Mouse (Mus musculus): ENCODE results near the gene Maneal.

The Maneal gene

DNA sequence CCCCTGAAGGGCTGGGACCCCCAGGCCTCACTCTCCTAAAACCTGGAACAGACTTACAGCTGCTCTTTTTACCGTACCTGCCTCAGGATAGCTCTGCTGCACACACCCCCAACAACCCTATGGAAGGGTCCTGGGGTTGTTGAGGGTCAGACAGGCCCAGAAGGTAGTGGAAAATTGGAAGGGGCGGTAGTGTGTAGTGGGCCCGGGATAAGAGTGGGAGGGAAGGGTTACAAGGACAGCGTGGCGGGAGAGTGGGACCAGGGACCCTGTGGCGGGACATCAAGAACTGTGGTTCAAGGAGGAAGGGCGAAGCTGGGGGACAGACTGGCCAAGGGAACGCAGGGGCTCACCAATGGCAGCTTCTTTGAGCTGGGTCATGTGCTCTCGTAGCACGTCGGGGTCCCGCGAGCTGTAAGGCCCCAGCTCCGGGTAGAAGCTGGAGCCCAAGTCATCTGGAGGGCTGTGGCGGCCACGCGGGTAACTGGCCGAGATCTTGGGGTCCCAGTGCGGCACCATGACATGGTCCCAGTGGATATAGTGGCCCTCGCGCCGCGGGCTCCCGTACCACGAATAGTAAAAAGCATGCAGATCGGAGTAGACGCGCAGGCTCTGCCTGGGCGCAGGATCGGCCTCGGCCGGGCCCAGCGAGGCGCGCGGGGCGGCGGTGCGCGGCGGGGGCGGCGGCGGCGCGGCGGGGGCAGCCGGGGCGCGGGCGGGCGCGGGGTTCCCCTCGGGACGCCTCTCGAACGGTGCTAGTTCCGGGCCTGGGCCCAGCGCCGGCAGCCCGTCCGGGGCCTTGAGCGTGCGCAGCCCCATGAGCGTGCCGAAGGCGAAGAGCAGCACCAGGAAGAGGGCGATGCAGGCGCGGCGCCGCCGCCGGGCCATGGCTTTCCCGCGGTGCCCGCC, at the start of gene Maneal:
Gene Maneal (minus strand): TSS at position 889 of the 906 bp plus-strand sequence.
- no peak for DNase-seq (ENCODE audit: low spot score in 2 of 2)

DNA sequence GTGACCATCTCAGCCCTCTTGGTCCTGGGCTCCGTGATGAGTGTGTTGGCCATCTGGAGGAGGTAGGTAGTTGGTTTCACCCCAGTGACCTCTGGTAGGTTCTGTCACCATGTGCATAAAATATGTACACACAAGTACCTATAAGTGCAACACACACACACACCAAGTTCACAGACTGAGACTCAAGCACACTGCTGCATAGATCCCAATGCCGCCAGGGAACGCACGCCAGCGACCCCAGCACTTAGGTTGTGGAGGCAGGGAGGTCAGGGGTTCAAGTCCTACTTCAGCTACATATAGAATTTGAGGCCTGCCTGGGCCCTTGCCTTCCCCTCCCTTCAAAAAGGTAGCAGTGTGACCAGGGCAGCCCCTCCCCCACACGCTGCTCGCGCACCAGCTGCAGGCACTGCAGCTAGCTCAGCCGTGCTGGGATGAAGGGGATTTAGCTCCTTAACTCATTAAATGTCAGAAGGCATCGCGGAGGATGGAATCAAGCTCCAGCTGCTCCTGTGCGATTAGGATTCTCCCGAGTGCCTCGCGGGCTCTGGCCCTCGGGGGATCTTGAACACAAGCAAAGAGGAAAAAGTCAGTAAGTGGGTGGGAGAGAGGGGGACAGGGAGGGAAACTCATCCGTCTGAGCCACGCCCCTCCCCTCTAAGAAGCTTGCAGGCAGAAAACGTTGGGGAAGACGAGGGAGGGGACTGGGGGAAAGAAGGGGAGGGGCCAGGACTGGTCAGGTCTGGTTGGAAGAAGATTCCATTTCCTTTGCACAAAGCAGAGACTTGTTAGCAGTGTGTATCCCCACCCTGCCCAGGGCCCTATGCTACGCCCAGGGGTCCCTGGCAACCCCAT, 44.2 kb upstream of the Maneal start:
- no peak for DNase-seq (ENCODE audit: low spot score in 2 of 2)

DNA sequence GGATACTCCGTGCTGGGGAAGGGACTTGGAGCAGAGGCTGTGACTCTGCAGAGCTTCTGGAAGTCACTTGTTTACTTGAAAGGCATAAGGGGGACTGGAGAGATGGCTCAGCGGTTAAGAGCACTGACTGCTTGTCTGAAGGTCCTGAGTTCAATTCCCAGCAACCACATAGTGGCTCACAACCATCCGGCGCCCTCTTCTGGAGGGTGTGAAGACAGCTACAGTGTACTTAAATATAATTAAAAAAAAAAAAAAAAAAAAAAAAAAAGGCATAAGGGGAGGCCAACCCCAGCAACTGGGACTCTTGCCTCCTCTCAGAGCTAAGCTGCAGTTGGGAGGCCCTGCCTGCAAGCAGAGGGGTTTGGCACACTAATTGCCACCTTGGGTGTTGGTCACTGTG, 43.4 kb upstream of the Maneal start:
- DNase-seq (ENCODE audit: low spot score in 2 of 2) = no peak

- no peak for DNase-seq (ENCODE audit: low spot score in 2 of 2)
Measured at GRCm38 (mm10) chr4:124899906-124900305, 37.9 kb upstream of the Maneal start.

DNA sequence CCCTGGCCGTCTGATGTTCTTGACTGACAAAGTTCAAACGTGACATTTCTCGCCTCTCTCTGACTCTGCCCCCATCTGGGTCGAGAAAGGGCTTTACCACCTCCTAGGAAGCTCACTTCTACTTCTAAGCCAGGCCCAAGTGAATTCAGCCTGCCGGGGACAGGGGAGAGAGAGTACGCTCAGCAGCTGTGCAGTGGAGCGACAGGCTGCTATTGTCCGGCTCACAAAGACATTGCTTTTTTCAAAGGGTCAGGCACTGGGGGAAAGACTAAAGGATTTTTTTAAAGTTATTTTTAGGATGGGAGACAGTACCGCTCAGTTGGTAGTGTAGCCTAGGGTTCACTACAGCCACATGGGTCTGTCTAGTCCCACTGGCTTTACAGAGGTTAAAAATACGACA, 36.5 kb upstream of the Maneal start:
- DNase-seq (ENCODE audit: low spot score in 2 of 2) = no peak

- no peak for DNase-seq (ENCODE audit: low spot score in 2 of 2)
Measured at GRCm38 (mm10) chr4:124894508-124895428, 32.8 kb upstream of the Maneal start.

DNA sequence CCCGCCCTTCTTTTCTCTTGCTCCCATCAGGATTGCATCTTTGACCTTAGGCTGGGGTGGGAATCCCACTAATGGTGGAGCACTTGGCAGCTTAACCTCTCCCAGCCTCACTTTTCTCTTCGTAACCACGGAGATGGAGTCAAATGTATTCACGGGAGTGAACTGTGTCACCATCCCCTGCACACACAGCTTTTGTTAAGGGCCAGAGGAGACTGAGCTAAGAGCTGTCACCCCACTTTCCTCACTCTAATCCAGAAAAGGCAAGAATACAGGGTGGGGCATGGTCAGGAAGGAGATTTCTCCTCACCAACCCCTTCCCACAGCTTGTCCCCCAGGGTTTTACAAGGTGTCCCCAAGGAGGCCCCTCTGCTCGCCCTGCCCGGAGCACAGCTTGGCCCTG, 31.8 kb upstream of the Maneal start:
- no peak for DNase-seq (ENCODE audit: low spot score in 2 of 2)

- DNase-seq (ENCODE audit: low spot score in 2 of 2) = no peak
Measured at GRCm38 (mm10) chr4:124890831-124891230, 28.9 kb upstream of the Maneal start.

- no peak for DNase-seq (ENCODE audit: low spot score in 2 of 2)
Measured at GRCm38 (mm10) chr4:124889935-124890334, 28.0 kb upstream of the Maneal start.

DNA sequence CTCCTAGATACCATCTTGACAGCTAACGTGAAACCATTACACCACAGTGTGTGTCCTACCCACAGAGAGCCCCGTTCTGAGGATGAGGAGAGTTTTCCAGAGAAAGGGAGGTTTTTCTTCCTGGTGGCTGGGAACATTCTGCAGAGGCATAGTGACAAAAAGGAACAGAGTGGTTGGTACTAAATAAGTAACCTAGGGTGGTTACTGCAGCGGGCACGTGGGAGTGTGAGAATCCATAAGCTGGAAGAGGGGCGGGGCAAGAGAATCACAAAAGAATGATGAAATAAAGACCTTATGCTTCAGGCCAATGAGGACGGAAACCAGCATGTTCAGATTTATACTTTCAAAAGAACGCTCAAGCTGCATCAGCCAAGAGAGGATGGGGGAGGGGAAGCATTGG, 26.7 kb upstream of the Maneal start:
- DNase-seq (ENCODE audit: low spot score in 2 of 2) = no peak

GRCm38 (mm10) chr4:124882151-124882729, 20.3 kb upstream of the Maneal start:
- DNase-seq (ENCODE audit: low spot score in 2 of 2) = no peak

- DNase-seq (ENCODE audit: low spot score in 2 of 2) = no peak
Measured at GRCm38 (mm10) chr4:124881341-124881908, 19.5 kb upstream of the Maneal start.

DNA sequence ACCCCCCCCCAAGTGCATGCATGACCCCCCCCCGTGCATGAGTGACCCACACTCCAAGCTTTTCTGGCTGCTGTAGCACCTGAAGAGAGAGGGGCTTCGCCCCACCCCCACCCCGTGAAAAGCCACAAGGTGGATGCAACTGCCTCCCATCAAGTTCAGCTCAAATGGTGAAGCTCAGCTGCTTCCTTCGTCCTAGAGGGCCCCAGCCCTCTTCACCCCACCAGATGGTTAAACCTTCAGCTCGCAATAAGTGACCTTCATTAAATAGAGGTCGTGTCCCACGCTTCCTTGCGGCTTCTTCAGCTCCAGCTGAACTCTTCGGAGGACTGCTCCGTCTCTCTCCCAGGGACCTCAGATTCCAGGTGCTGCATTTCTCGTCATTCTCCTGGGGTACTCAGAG, 18.6 kb upstream of the Maneal start, which contains the start of gene Epha10:
Gene Epha10 (plus strand): TSS at position 301 of the 400 bp plus-strand sequence.
- no peak for DNase-seq (ENCODE audit: low spot score in 2 of 2)

GRCm38 (mm10) chr4:124872719-124873118, 10.7 kb upstream of the Maneal start:
- DNase-seq (ENCODE audit: low spot score in 2 of 2) = no peak

DNA sequence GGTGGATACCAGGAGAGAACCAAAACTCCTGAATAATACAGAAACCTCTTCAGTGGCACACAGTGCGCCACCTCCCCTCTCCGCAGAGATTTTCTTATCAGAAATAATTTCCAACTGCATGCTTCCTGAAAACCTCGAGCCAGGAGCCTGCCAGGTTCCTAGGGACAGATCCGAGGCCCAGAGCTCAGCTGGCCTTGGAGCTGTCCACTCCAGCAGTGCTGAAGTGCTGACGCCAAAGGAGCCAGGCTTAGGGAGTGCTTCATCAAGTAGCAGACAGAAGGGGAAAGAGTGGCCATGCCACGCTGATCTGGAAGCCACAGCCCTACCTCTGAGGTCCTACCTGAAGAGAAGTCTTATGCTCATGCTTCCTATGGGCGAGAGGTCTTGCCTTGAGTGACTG, 1.5 kb downstream of the Maneal start:
- DNase-seq (ENCODE audit: low spot score in 2 of 2) = peak in 1 of 2 experiments; percentile 31

DNA sequence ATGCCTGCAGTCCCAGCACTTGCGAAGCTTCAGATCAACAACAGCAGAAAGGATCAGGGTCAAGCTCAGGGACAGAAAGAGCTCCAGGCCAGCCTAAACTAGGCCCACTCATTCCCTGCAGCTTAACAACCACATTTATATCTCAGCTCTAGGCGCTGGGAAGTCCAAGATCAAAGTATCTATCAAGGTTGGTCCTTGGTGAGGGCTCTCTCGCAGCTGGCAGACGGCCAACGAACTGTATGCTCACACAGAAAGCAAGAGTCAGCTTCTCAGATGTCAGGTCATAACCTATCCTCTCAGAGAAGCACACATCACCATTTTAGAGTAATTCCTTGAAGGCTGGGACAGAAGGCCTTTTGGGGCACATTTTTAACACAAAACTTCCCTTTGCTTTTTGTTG, 3.6 kb downstream of the Maneal start:
- no peak for DNase-seq (ENCODE audit: low spot score in 2 of 2)

DNA sequence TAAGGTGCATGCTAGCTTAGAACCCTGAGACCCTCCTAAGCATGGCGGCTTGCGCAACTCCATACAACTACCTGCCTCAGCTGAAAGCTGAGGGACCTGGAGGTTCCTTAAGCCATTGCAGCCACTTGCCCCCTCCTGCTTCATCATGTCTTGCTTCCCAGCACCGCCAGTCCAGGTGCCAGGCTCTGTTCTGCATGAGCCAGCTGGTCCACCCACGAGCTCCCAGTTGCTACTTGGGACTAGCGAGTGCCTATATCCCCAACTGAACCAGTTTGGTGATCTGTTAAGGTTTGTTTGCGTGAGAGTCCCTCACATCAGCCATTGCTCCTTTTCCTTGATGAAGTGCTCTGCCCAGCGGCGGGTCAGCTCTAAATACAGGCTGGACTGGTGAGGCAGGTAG, 5.7 kb downstream of the Maneal start:
- DNase-seq (ENCODE audit: low spot score in 2 of 2) = no peak

- peak; percentile 37 to 50 for DNase-seq (ENCODE audit: low spot score in 2 of 2)
Measured at GRCm38 (mm10) chr4:124850933-124851658, 10.9 kb downstream of the Maneal start, which contains the start of gene 1110065P20Rik. Gene 1110065P20Rik, minus strand, starts transcription at chr4:124851196.

DNA sequence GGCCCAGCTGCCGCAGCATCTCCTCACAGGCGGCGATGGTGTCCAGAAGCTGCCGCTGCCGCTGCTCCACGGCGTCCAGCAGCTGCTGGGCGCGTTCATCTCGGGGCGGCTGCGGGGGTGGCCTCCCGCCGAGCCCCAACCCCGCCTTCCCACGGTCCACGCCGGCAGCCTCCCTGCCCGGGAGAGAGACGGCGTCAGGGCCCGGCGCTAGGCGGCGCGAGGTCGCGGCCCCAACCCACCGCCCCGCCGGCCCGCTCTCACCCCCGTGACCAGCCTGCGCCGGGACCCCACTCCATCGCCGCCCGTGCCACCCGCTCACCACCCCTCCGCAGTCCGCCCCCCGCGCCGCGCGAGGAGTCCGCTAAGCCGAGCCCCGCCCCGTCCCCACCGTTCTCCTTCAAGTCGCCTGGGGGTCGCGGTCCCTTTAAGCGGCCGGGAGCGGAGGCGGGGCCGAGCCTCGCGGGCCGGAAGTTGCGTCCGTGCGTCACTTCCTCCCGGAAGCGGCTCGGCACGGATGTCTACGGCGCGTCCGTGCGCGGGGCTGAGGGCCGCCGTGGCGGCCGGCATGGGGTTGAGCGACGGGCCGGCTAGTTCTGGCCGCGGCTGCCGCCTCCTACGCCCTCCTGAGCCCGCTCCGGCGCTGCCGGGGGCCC, 11.6 kb downstream of the Maneal start, which contains the start of gene Yrdc:
Gene Yrdc (plus strand): TSS at position 419 of the 653 bp plus-strand sequence.
- DNase-seq (ENCODE audit: low spot score in 2 of 2) = peak; percentile 84 to 87
